Mouse (Mus musculus) granulocyte monocyte progenitor cell, adult 5-6 weeks (primary cell): Measurements from ENCODE around the gene Il11ra2. TPM values are rescaled to one million over a fixed set of nuclear protein-coding genes. Genes with fewer than 3 reads are reported as not detected.
"Not testable (repeated sequence)": the region's sequence is repeated elsewhere in the genome, so short reads cannot be mapped to it uniquely, and the experiment has no call there.

Experiments
- ATAC-seq: replicated peaks from 2 replicates; pipeline ENCODE4 v1.8.0; 2016; ENCODE audit warnings: mild to moderate bottlenecking, moderate TSS enrichment, inconsistent platforms; ENCODE audit not compliant: poor library complexity, severe bottlenecking
- total RNA-seq, 2 experiments: library from RNA; stranded (forward) in 1 of 2; stranded (reverse) in 1 of 2; fragments of 200-712, 200-1000 nt in 1 of 2; fragments of >200 nt in 1 of 2; fragmentation: Nextera tagmentation in 1 of 2; gene quantifications; 2 replicates each; pipeline ENCODE4 v1.2.3; 2014 to 2017

The Il11ra2 gene
- total RNA-seq (2014; fragmentation: Nextera tagmentation) (not detected in 2 replicates), total RNA-seq (2017) (not detected in 2 replicates)

GRCm38 (mm10) chr4:42661793-42662192, at the start of gene Il11ra2:
Il11ra2 (minus strand) TSS chr4:42661893.
- ATAC-seq: not testable (repeated sequence)

- ATAC-seq: not testable (repeated sequence)
These were observed 20.5 kb upstream of the Il11ra2 start for GRCm38 (mm10) chr4:42682183-42682524.

DNA sequence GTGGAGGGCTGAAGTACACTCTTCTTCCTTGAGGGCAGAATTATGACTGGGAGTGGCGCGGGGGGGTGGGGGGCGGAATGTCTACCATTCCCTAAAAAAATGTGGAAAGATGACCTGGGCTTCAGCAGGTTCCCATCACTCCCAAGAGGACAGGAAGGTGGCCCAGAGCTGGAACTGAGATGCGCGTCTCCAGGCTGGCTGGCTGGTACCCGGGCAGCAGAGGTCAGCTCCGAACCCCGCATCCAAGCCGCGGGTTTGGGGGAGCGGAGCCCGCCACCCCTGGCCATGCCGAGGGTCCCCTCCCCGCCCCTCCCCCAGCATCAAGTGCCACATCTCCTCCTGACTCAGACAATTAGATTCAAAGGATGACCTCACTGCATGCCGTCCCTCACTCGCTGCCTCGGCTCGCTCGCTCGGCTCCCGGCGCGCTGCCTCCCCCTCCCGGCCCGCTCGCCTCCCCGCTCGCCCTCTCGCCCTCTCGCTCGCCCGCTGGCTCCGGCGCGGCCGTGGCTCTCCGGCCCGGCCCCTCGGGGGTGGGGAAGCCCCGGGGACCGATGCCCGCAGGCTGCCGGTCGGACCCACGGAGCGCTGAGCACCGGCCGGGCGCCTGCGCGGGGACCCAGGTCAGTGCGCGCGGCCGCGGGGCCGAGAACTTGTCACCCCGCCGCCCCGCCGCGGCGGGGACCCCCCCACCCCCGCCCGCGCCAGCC, 19.9 kb upstream of the Il11ra2 start:
- not testable (repeated sequence) for ATAC-seq

DNA sequence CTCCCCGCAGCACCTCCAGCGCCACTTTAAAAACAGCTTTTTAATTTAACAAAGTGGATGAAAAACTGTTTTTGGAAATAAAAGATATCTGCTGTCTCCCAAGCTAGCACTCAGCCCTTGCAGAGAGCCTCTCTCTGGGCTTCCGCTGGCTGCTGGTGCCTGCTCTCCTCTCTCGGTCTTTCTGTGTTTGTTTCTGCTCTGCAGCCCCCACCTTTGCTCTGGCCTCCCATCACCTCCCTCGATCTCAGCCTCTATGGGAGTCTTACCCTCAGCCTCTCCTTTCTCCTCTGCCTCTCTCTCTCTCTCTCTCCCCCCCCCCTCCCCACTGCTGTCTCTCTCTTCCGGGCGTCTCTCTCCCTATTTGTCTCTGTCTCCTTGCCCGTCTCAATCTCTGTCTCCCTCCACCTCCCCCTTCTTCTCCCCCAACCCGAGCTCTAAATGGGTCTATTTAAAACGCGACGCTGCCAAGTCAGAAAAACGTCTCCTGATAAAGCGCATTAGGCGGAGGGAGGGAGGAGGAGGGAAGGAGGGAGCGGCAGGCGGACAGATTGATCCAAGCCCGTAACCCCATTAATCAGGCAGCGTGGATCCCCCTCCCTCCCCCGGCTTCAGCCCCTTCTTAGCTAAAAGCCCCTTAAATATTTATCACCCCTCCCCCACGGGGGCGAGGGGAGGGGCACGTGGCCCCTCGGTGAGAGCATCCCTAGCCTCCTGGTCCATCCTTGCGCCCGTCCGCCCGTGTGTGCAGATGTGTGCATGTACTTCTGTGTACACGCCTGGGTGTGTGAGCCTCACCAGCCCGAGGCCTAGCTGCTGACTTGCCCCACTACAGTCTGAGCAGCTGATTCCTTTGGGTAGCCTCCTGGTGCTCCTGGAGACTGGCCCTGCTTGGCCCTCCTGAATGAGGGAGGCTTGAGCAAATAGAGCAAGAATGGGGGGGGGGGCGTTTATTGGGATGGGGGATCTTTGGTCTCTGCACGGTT, 19.0 kb upstream of the Il11ra2 start:
- 0 out of 2 replicates have a peak, but pooled peaks have one; percentile 7 for ATAC-seq

DNA sequence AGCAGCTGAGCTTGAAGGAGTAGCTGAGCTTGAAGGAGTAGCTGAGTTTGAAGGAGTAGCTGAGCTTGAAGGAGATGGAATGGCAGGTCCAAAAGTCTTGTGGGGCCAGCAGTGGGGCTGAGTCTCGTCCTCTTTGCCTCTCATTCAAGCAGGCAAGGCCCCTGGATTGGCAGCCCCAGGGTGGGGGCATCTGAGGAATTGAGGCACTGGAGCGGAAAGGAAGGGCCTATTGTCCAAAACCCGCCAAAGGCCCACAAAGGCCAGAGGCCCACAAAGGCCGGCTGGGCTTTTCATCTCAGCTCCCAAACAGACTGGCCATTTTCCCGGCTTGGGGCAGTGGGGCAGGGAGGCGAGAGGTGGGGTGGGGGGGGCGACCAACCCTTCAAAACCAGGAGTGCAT, 17.7 kb upstream of the Il11ra2 start:
- not testable (repeated sequence) for ATAC-seq

DNA sequence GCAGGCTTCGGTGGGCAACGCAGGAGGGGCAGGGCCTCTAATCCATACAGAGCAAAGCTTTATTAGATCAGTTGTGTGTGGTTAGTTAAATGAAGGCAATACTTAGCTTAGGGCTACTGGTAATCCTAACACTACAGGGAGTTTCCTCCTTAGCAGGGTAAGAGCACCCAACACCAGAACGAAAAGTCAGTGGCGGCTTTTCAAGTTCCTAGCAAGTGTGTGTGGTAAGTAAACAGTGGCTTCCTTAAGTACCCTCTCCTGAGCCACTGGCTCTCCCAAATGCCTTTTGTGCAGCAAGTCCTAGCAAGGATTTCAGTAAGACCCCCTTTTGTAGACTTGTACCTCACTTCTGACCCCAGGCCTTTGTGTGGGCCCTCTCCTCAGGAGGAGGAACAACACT, 13.7 kb upstream of the Il11ra2 start:
- not testable (repeated sequence) for ATAC-seq

- not testable (repeated sequence) for ATAC-seq
These were observed 6.7 kb downstream of the Il11ra2 start, which contains the start of gene Ccl27b for GRCm38 (mm10) chr4:42654951-42655350. Ccl27b (plus strand) TSS chr4:42655251.

DNA sequence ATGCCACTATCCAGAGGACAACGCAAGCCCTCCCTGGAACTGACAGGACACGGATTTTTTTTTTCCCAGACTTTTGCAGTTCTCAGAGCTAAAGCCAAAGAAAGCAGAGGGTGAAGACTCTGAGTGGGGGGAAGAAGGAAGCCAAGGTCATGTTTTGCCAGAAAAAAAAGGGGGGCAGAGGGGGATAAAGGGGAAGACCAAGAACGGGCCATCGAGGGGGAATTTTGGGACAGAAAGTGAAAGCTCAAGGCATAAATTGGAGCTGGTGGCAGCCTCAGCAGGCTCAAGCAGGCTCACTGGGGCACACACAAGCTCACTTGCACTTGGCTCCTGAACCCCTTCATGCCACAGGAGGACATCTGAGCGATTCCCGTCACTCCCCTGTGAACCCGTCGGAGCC, 32.3 kb downstream of the Il11ra2 start, which contains the start of gene Gm2564:
Gene Gm2564, plus strand, starts transcription at position 301 of the 400 bp plus-strand sequence.
- not testable (repeated sequence) for ATAC-seq

DNA sequence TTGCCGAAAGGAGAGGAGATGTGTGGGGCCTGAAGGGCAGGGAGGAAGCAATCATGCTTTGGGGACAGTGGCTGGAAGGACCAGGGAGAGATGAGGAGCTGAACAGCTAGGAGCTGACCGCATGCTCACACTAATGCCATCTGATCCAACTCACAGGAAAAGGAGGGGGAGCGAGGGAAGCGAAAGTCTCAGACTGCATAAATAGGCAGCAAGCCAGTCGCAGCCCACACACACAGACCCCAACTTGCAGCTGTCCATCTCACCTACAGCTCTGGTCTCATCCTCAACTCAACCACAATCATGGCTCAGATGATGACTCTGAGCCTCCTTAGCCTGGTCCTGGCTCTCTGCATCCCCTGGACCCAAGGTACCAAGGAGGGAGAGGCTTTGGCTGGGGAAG, 49.8 kb downstream of the Il11ra2 start, which contains the start of gene Gm10591:
Gene Gm10591, plus strand, starts transcription at position 301 of the 400 bp plus-strand sequence.
- ATAC-seq: not testable (repeated sequence)

Other genes with a start within 250 kb of the Il11ra2 start
- gene Gm21586, start 222.5 kb downstream of the Il11ra2 start, total RNA-seq (2014; fragmentation: Nextera tagmentation): not detected in 2 replicates
- not detected in 2 replicates for gene Gm21586, start 222.5 kb downstream of the Il11ra2 start, total RNA-seq (2017)
- 1.4 and 1.9 TPM in 2 replicates for gene Gm2163, start 195.1 kb downstream of the Il11ra2 start, total RNA-seq (2014; fragmentation: Nextera tagmentation)
- 0.34 TPM in 1 of 2 replicates, not detected in the other for gene Gm2163, start 195.1 kb downstream of the Il11ra2 start, total RNA-seq (2017)
- gene Fam205a2, start 133.7 kb downstream of the Il11ra2 start, total RNA-seq (2014; fragmentation: Nextera tagmentation): not detected in 2 replicates
- 0.05 TPM in 1 of 2 replicates, not detected in the other for gene Fam205a2, start 133.7 kb downstream of the Il11ra2 start, total RNA-seq (2017)
- not detected in 2 replicates for gene Gm10591, start 49.7 kb downstream of the Il11ra2 start, total RNA-seq (2014; fragmentation: Nextera tagmentation)
- not detected in 2 replicates for gene Gm10591, start 49.7 kb downstream of the Il11ra2 start, total RNA-seq (2017)
- not detected in 2 replicates for gene Gm2564, start 32.2 kb downstream of the Il11ra2 start, total RNA-seq (2014; fragmentation: Nextera tagmentation)
- not detected in 2 replicates for gene Gm2564, start 32.2 kb downstream of the Il11ra2 start, total RNA-seq (2017)
- not detected in 2 replicates for gene Ccl27b, start 6.6 kb downstream of the Il11ra2 start, total RNA-seq (2014; fragmentation: Nextera tagmentation)
- gene Ccl27b, start 6.6 kb downstream of the Il11ra2 start, total RNA-seq (2017): not detected in 2 replicates
- not detected in 2 replicates for gene 4930578G10Rik, start 73.7 kb upstream of the Il11ra2 start, total RNA-seq (2014; fragmentation: Nextera tagmentation)
- gene 4930578G10Rik, start 73.7 kb upstream of the Il11ra2 start, total RNA-seq (2017): not detected in 2 replicates
- gene Ccl19, start 94.7 kb upstream of the Il11ra2 start, total RNA-seq (2014; fragmentation: Nextera tagmentation): not detected in 2 replicates
- not detected in 2 replicates for gene Ccl19, start 94.7 kb upstream of the Il11ra2 start, total RNA-seq (2017)
- gene Ccl21a, start 112.1 kb upstream of the Il11ra2 start, total RNA-seq (2014; fragmentation: Nextera tagmentation): not detected in 2 replicates
- not detected in 2 replicates for gene Ccl21a, start 112.1 kb upstream of the Il11ra2 start, total RNA-seq (2017)
- not detected in 2 replicates for gene Fam205a1, start 192.0 kb upstream of the Il11ra2 start, total RNA-seq (2014; fragmentation: Nextera tagmentation)
- not detected in 2 replicates for gene Fam205a1, start 192.0 kb upstream of the Il11ra2 start, total RNA-seq (2017)
- not detected in 2 replicates for gene Gm12394, start 194.9 kb upstream of the Il11ra2 start, total RNA-seq (2014; fragmentation: Nextera tagmentation)
- gene Gm12394, start 194.9 kb upstream of the Il11ra2 start, total RNA-seq (2017): not detected in 2 replicates
- not detected in 2 replicates for gene Fam205c, start 212.3 kb upstream of the Il11ra2 start, total RNA-seq (2014; fragmentation: Nextera tagmentation)
- not detected in 2 replicates for gene Fam205c, start 212.3 kb upstream of the Il11ra2 start, total RNA-seq (2017)